Mouse (Mus musculus) limb, embryonic 15.5 days (tissue): ENCODE results near the gene Tcf7l2. TPM values are rescaled to one million over a fixed set of nuclear protein-coding genes. Genes with fewer than 3 reads are reported as not detected.
A peak's percentile ranks its signal among the peaks of the same experiment; 100 is the strongest.

Experiments
- ATAC-seq: fragments of 200-750 bp; cut with Nextera tagmentation; 2 replicates; pipeline ENCODE4 v1.8.0; 2017; ENCODE audit warnings: low read depth, moderate TSS enrichment; ENCODE audit not compliant: insufficient number of reproducible peaks, low FRiP score, low TSS enrichment
- H3K27ac ChIP-seq: fragments of 300-500 bp; sonication (generic); 2 replicates; pipeline ENCODE4 v1.5.1; 2015; ENCODE audit warnings: moderate library complexity, mild to moderate bottlenecking, inconsistent platforms
- H3K27me3 ChIP-seq: fragments of 300-500 bp; sonication (generic); 2 replicates; pipeline ENCODE4 v1.6.1; 2015; ENCODE audit warnings: inconsistent platforms
- H3K36me3 ChIP-seq: fragments of 300-500 bp; sonication (generic); 2 replicates; pipeline ENCODE4 v1.6.1; 2015; ENCODE audit warnings: inconsistent platforms
- H3K4me1 ChIP-seq: fragments of 300-500 bp; sonication (generic); 2 replicates; pipeline ENCODE4 v1.6.1; 2015; ENCODE audit warnings: inconsistent platforms
- H3K4me2 ChIP-seq: fragments of 300-500 bp; sonication (generic); 2 replicates; pipeline ENCODE4 v1.6.1; 2015; ENCODE audit warnings: mild to moderate bottlenecking, inconsistent platforms
- H3K4me3 ChIP-seq: fragments of 300-500 bp; sonication (generic); 2 replicates; pipeline ENCODE4 v1.5.1; 2015; ENCODE audit warnings: mild to moderate bottlenecking, inconsistent platforms
- H3K9ac ChIP-seq: fragments of 300-500 bp; sonication (generic); 2 replicates; pipeline ENCODE4 v1.6.1; 2015; ENCODE audit warnings: inconsistent platforms
- H3K9me3 ChIP-seq: fragments of 300-500 bp; sonication (generic); 2 replicates; pipeline ENCODE4 v1.6.1; 2016; ENCODE audit warnings: inconsistent platforms
- WGBS: fragments of 180-500 bp; shearing (Covaris S2); methylation state at CpG from one replicate; pipeline ENCODE4 v1.1.7; 2015; 5-methylcytosine and 5-hydroxymethylcytosine counted together
- polyA plus RNA-seq: library from polyadenylated mRNA; unstranded; fragments of >200 nt; fragmentation: Nextera tagmentation; extraction: Ambion mirVana; gene quantifications from 2 replicates; pipeline ENCODE4 v1.2.1, GENCODE M21; 2015

Tcf7l2 gene
- polyA plus RNA-seq, 1 experiment from 2014 or later: 90.5 TPM

DNA sequence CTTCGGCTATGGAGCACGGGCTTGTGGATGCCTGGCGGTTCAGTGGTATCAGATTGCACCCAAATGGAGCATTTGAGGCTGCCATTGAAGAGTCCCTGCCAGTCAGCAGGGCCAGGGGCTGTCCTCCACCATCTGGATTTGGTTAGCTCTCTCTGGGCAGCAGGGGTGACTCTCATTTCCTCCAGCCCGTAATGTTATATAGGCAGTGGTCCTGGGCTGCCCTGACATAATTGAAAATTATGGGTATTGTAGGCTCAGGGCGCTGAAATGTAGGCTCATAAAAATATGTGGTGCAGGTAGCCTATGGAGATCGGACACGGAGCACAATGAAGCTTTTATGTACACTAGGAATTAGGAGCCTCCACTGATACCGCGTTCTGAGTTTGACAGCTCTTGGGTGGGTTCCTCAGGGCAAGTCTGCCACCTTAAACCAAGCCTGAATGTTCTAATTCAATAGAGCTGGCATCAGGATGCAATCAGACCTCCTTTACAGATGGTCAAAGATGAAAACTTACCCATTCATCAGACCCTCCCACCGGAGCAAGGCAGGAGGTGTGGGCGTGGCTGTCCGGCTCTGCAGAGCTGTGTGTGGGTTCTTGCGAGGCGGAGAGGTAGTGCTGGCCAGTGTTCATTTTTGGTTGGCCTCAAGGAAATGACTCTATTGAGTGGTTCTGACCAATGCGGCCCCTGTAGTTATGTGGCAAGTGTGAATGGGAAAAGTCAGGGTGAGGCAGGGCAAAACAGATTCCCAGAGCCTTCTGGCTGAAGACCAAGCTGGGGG is 73.6 kb downstream of the Tcf7l2 start:
- Histone ChIP-seq H3K36me3 (peaks cover 15% of the 10 kb centered on the region), H3K4me2 (peak overlapping the region; percentile 22; the same call in 1 of the 2 replicates), H3K27ac (peak overlapping the region; percentile 65), H3K4me3 (no peak overlapping the region), H3K27me3 (no peaks in the 10 kb centered on the region), H3K9ac (no peak overlapping the region), H3K4me1 (peaks cover 40% of the 10 kb centered on the region), H3K9me3 (no peaks in the 10 kb centered on the region)
- WGBS: 22% methylated on average over 15 of the region's 15 CpGs
- ATAC-seq: peak; percentile 79

DNA sequence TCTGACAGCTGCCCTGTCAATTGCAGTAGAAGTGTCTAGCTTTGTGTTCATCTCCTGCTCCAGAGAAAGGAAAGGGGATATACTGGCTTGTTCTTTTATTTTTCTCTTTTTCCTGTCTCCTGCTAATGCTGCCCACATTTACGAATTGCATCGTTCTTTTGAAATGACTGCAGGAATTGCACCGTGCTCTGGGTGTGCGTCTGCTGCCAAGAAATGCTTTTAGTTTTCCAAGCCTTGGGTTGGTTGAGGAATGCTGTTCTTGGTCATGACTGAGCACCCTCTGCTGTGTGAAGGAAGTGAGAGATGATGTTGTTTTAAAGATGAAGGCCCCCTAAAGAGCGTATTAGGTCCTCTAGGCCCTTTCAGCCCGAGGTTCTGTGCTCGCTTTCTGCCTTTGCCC is 75.4 kb downstream of the Tcf7l2 start:
- 0 out of 2 replicates have a peak overlapping the region, but pooled peaks have one; percentile 7 for H3K27ac ChIP-seq
- peaks cover 18% of the 10 kb centered on the region for H3K36me3 ChIP-seq
- H3K4me2 ChIP-seq: no peak overlapping the region
- 44% methylated on average over 7 of the region's 7 CpGs for WGBS
- no peak overlapping the region for H3K4me3 ChIP-seq
- no peaks in the 10 kb centered on the region for H3K27me3 ChIP-seq
- no peak overlapping the region for H3K9ac ChIP-seq
- H3K4me1 ChIP-seq: peaks cover 40% of the 10 kb centered on the region
- no peak for ATAC-seq
- no peaks in the 10 kb centered on the region for H3K9me3 ChIP-seq

DNA sequence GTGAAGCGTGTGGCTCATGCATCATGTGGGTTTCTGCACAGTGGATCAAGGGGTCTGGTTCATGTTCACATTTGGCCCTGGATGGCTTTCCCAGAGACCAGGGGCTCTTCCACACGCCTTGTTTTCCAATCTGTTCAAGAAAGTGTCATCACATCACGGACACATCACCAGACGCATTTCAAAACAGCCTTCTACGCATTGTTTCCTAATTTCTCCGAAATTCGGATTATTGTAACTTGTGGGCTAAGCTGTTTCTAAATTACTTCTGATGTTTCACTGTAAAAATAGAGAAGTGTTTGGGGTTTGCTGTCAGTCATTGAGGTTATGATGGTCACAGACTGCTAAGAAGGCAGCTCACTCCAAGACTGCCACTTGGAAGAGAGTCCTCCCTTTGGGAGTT is 78.6 kb downstream of the Tcf7l2 start:
- peaks cover 40% of the 10 kb centered on the region for H3K4me1 ChIP-seq

DNA sequence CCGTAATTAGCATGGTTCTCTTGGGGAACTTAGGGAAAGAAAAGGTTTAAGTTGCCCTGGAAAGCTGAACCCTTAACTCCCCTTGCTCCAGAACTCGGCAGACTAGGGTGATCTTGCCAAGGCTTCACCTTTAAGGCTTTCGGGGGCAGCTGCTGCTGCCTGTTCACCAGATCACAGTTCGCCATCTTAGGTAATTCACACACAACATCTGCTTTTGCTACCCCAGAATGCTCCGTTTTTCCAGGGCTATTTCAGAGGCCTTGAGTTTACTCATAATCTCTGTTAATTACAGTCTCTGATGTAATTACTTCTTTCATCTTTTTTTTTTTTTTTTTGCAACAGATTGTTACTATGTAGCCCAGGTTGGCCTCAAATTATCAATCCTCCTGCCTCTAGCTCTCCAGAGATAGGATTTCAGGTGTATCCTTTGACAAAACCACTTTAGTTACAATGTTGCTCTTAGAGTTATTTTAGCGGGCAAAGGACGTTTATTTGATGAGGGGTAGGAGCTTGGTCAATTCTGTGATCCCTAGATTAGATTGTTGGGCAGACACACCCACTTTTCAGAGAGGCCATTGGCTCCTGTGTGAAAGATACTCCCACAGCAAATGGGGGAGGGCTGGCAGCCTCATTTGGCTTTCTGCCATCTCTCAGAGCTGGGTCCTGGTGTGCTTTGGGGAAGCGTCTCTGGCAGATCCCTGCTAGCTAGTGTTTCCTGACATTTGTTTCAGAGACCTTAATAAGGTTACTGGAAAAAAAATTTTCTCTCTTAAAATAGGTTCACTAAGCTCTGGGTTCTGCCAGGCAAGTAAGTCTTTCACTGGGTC is 83.6 kb downstream of the Tcf7l2 start:
- 24% methylated on average over 8 of the region's 8 CpGs for WGBS
- H3K27me3 ChIP-seq: no peaks in the 10 kb centered on the region
- H3K9ac ChIP-seq: no peak overlapping the region
- no peak overlapping the region for H3K4me2 ChIP-seq
- peaks cover 52% of the 10 kb centered on the region for H3K4me1 ChIP-seq
- ATAC-seq: no peak
- no peaks in the 10 kb centered on the region for H3K9me3 ChIP-seq
- H3K4me3 ChIP-seq: no peak overlapping the region
- peaks cover 3% of the 10 kb centered on the region; the same call in 1 of the 2 replicates for H3K36me3 ChIP-seq
- peak overlapping the region; percentile 39; the same call in 1 of the 2 replicates for H3K27ac ChIP-seq

More for the DNA sequence above, 78.6 kb downstream of the Tcf7l2 start:
- 93% methylated on average over 7 of the region's 7 CpGs for WGBS
- Histone ChIP-seq H3K4me2 (no peak overlapping the region), H3K9me3 (no peaks in the 10 kb centered on the region), H3K9ac (no peak overlapping the region), H3K36me3 (peaks cover 18% of the 10 kb centered on the region), H3K27ac (no peak overlapping the region), H3K4me3 (no peak overlapping the region), H3K27me3 (no peaks in the 10 kb centered on the region)
- ATAC-seq: no peak

DNA sequence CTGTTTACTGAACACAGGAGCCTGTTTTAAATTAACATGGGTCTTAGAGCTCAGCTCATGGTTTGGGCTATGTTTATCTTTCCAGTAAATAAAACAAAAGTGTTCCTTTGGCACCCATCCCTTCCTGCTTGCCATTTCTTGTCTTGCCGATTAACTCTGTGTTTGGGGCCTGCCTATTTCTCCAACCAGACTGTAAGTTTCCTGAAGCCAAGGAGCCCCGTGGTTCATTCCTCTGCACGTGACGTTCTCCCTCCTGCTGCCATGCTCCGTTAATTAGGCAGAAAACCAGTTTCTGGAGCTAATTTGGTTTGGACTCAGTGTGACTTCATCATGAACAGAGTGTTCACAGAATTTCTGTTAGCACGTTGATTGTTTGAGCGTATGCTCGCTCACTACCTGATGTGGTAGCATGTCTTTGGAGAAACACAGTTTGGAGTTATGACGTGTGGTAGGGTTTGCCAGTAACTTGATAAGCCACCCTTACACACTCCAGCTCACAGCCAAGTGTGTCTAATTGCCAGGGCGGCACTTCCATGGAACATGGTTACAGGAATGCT is 84.4 kb downstream of the Tcf7l2 start:
- no peak overlapping the region for H3K4me3 ChIP-seq
- no peak for ATAC-seq
- H3K4me2 ChIP-seq: no peak overlapping the region
- 38% methylated on average over 10 of the region's 10 CpGs for WGBS
- H3K27ac ChIP-seq: peak overlapping the region; percentile 39; the same call in 1 of the 2 replicates
- no peak overlapping the region for H3K9ac ChIP-seq
- H3K27me3 ChIP-seq: no peaks in the 10 kb centered on the region
- peaks cover 60% of the 10 kb centered on the region for H3K4me1 ChIP-seq
- no peaks in the 10 kb centered on the region for H3K36me3 ChIP-seq
- no peaks in the 10 kb centered on the region for H3K9me3 ChIP-seq

DNA sequence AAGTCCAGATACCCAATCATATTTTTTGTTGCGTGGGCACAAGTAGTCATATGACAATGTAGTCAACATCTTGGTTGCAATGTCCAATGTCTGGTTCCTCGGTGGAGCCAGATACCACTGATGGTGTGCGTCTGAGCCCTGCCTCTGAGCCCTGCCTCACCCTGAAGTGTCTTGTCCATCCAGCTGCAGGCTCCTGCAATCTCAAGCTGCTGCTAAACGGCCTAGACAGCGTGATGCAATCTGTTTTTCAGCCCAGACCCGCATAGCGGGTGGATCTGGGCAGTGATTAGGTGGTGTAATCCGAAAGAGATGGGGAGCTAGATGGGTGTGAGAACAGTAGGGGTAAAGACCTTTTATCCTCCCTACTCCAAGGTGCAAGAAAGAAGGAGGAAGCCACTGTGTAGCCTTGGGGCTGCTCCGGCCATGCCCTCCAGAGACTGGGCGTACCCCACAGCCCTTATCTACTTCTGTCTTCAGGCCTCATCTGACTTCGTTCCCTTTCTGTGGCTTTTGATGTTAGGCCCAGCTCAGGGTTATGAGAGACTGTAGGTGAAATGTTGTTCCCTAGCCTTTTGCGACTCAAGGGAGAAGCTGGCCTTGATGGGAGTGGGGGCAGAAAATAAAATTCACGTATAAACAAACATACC is 86.1 kb downstream of the Tcf7l2 start:
- no peaks in the 10 kb centered on the region for H3K36me3 ChIP-seq
- no peaks in the 10 kb centered on the region for H3K9me3 ChIP-seq
- no peak overlapping the region for H3K4me2 ChIP-seq
- H3K9ac ChIP-seq: no peak overlapping the region
- no peak overlapping the region for H3K4me3 ChIP-seq
- 74% methylated on average over 13 of the region's 13 CpGs for WGBS
- no peak overlapping the region for H3K27ac ChIP-seq
- no peak for ATAC-seq
- H3K27me3 ChIP-seq: no peaks in the 10 kb centered on the region
- H3K4me1 ChIP-seq: peaks cover 74% of the 10 kb centered on the region

DNA sequence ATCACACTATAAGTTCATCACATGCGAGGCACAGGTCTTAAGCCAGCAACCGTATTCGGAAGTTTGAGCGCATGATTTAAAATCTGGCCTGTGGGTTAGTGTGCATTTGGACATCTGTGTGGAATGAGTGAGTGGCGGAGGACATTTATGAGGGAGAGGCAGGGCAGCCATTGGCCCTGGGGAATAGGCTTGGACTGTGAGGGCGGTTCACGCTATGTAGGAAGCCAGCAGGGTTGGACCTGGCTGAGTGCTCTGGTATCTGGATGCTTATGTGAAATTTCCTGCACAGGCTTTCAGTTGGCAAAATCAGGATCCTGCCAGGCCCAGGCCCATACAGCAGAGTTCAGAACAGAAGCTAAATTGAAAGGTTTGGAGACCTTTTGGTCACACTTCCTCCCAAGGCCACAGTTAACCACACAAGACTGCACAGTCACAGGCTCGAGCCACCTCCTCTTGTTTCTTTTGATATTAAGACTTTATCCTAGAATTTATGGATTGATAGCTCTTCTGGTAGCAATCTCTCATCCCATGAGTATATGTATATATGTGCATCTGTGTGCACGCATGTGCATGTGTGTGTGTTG is 89.4 kb downstream of the Tcf7l2 start:
- H3K27ac ChIP-seq: peak overlapping the region; percentile 52; the same call in 1 of the 2 replicates

DNA sequence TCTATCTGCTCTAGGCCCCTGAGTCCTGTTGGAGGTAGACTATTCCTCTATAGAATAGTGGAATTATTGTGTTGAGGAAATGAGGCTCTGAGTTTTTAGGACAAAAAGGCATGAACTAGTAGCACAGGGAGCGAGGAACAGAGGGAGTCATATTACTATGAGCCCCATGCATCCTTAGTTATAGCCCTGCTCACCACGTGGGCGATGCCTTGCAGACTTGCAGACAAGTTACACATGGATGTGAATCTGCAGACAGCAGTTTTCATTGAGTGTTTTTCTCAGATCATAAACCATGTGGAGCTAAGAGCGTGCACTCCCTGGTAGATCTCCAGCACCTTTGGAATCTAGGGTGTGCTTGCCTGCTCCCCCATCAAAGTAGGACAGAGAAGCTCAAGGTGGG is 90.5 kb downstream of the Tcf7l2 start:
- Histone ChIP-seq H3K4me1 (peaks cover 59% of the 10 kb centered on the region), H3K9me3 (no peaks in the 10 kb centered on the region), H3K27ac (no peak overlapping the region), H3K36me3 (no peaks in the 10 kb centered on the region), H3K27me3 (no peaks in the 10 kb centered on the region), H3K4me2 (no peak overlapping the region), H3K4me3 (no peak overlapping the region), H3K9ac (no peak overlapping the region)
- ATAC-seq: no peak
- 42% methylated on average over 4 of the region's 4 CpGs for WGBS

More for the DNA sequence above, 89.4 kb downstream of the Tcf7l2 start:
- 44% methylated on average over 9 of the region's 9 CpGs for WGBS
- no peaks in the 10 kb centered on the region for H3K9me3 ChIP-seq
- no peaks in the 10 kb centered on the region for H3K36me3 ChIP-seq
- H3K4me3 ChIP-seq: no peak overlapping the region
- H3K27me3 ChIP-seq: no peaks in the 10 kb centered on the region
- 0 out of 2 replicates have a peak, but pooled peaks have one; percentile 18 for ATAC-seq
- no peak overlapping the region for H3K9ac ChIP-seq
- no peak overlapping the region for H3K4me2 ChIP-seq
- H3K4me1 ChIP-seq: peaks cover 53% of the 10 kb centered on the region

DNA sequence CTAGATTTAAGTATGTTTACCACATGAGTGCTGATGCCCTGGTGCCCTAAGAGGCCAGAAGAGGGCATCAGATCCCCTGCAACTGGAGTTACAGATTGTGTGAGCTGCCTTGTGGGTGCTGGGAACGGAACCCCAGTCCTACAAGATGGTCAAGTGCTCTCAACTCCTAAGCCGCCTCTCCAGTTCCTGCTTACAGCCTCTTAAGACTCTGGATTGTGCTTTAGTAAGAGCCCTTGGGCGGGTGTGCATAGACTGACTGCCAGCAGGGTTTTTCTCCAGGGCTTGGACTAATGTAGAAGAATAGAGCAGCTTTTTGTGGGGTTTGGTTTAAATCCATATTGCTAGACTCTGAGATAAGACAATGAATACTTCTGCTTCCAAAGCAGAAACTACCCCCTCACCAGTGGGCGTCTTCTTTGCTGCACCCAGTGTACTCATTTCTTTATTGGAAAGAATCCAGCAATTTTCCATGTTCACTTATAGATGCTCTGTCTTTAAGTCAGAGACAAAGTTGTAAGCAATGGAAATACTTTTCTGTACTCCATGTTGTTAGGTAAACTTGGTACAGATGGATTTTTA is 92.3 kb downstream of the Tcf7l2 start:
- Histone ChIP-seq H3K27ac (no peak overlapping the region), H3K4me3 (no peak overlapping the region), H3K4me1 (peaks cover 63% of the 10 kb centered on the region), H3K4me2 (no peak overlapping the region), H3K9ac (no peak overlapping the region), H3K9me3 (no peaks in the 10 kb centered on the region), H3K36me3 (no peaks in the 10 kb centered on the region), H3K27me3 (no peaks in the 10 kb centered on the region)
- no peak for ATAC-seq
- WGBS: 92% methylated on average over 4 of the region's 4 CpGs

DNA sequence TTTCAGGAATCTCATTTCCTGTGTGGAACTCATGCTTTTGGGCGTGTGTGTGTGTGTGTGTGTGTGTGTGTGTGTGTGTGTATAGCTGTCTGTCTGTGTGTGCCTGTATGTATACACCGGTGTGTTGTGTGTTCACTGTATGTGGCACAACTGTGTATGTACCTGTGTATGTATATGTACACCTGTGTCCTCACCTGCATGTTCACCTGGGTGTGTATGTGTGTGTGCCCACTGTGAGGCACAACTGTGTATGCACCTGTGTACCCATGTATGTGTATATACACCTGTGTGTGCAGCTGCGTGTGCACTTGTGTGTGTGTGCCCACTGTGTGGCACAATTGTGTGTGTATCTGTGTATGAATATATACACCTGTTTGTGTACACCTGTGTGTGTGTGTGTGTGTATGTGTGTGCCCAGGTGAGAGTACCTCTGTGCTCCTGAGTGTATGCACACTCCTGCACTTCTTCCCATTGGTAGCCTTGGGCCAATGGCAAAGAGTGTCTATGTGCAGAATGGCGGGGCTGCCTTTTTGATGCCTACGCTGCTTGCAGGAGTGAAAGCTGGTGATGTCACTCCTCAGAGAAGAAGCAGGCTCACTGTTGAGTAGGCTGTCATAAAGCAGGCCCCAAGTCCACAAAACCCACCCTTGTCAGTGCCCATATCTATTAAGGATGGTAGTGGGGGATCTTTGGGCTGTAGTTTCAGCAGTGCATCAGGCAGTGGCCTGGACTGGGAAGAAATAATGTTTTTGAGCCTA is 95.5 kb downstream of the Tcf7l2 start:
- Histone ChIP-seq H3K9ac (no peak overlapping the region), H3K4me1 (peaks cover 62% of the 10 kb centered on the region), H3K4me3 (no peak overlapping the region), H3K27me3 (no peaks in the 10 kb centered on the region), H3K9me3 (no peaks in the 10 kb centered on the region), H3K4me2 (no peak overlapping the region), H3K27ac (peak overlapping the region; percentile 28; the same call in 1 of the 2 replicates), H3K36me3 (no peaks in the 10 kb centered on the region)
- WGBS: 86% methylated on average over 5 of the region's 5 CpGs
- ATAC-seq: 0 out of 2 replicates have a peak, but pooled peaks have one; percentile 31
